Comparison of ENCODE assay signal across 9 mouse cellular contexts in genomic region chr1:22806626-22807096, GRCm38 (mm10). TPM values are rescaled to one million over a fixed set of nuclear protein-coding genes. Genes with fewer than 3 reads are reported as not detected.
A peak's percentile ranks its signal among the peaks of the same experiment; 100 is the strongest.
DNase-seq lines count a peak whose midpoint lies in the region; ATAC-seq and TF ChIP-seq lines count a peak whose summit lies in the region.
"Had no signal": no experiment of that assay in that cellular context is flagged by ENCODE, and none has a peak within 500 bp of the region (broad histone marks: within the 10 kb centered on the region; RNA-seq: fewer than 3 reads in every experiment).

No protein-coding gene starts in this region.

- H3K4me1 ChIP-seq in kidney, embryonic 16.5 days (ENCODE audit: insufficient read depth, low read length), result peaks cover 10% of the 10 kb centered on the region
- peaks cover 3% of the 10 kb centered on the region; the same call in 1 of the 2 replicates for H3K4me1 ChIP-seq in embryonic facial prominence, embryonic 11.5 days (ENCODE audit: control insufficient read depth, insufficient read depth, low read length)
- peaks cover 28% of the 10 kb centered on the region for H3K4me1 ChIP-seq in hindbrain, embryonic 12.5 days
- peaks cover 8% of the 10 kb centered on the region; the same call in 1 of the 2 replicates for H3K4me1 ChIP-seq in midbrain, postnatal 0 days (ENCODE audit: insufficient read depth, low read length)
- H3K4me1 ChIP-seq in thymus, adult 2 months (replicated peaks; ENCODE audit: control insufficient read depth, insufficient read depth, low read length), result no peaks in the 10 kb centered on the region

- H3K27ac ChIP-seq in kidney, embryonic 16.5 days (ENCODE audit: low read length), result no peak overlapping the region
- H3K27ac ChIP-seq in embryonic facial prominence, embryonic 11.5 days (replicated peaks; ENCODE audit: low read depth, low read length), result no peak overlapping the region
- H3K27ac ChIP-seq in hindbrain, embryonic 12.5 days, result peak overlapping the region; percentile 86; the same call in 1 of the 2 replicates
- H3K27ac ChIP-seq in midbrain, postnatal 0 days (ENCODE audit: low read depth, low read length), result peak overlapping the region; percentile 80
- no peak overlapping the region for H3K27ac ChIP-seq in thymus, adult 2 months (ENCODE audit: control insufficient read depth, insufficient read depth, low read length)

- peaks cover 21% of the 10 kb centered on the region for H3K27me3 ChIP-seq in kidney, embryonic 16.5 days (ENCODE audit: insufficient read depth, low read length)
- peaks cover 2% of the 10 kb centered on the region; the same call in 1 of the 2 replicates for H3K27me3 ChIP-seq in embryonic facial prominence, embryonic 11.5 days (ENCODE audit: control insufficient read depth, insufficient read depth, low read length)
- peaks cover 4% of the 10 kb centered on the region; the same call in 1 of the 2 replicates for H3K27me3 ChIP-seq in hindbrain, embryonic 12.5 days
- H3K27me3 ChIP-seq in midbrain, postnatal 0 days (ENCODE audit: insufficient read depth, low read length), result no peaks in the 10 kb centered on the region
- peaks cover 3% of the 10 kb centered on the region; the same call in 1 of the 2 replicates for H3K27me3 ChIP-seq in thymus, adult 2 months (ENCODE audit: control insufficient read depth, insufficient read depth, low read length)

- peak overlapping the region; percentile 69 for H3K4me3 ChIP-seq in kidney, embryonic 16.5 days (ENCODE audit: low read length)
- peak overlapping the region; percentile 67 for H3K4me3 ChIP-seq in embryonic facial prominence, embryonic 11.5 days (ENCODE audit: low read depth, low read length)
- peak overlapping the region; percentile 73 for H3K4me3 ChIP-seq in hindbrain, embryonic 12.5 days
- H3K4me3 ChIP-seq in midbrain, postnatal 0 days (ENCODE audit: low read depth, low read length), result peak overlapping the region; percentile 53
- H3K4me3 ChIP-seq in thymus, adult 2 months (ENCODE audit: control insufficient read depth, insufficient read depth, low read length), result no peak overlapping the region

- no peak for TF ChIP-seq POLR2A in thymus, adult 2 months (IDR thresholded peaks at IDR 0.05; ENCODE audit: control insufficient read depth, extremely low read depth, insufficient read depth, low read length, poor library complexity)

- no peak for DNase-seq in kidney, postnatal 4 days
- no peak for DNase-seq in embryonic facial prominence, embryonic 11.5 days (ENCODE audit: low spot score)
- peak; percentile 28 for DNase-seq in midbrain, postnatal 0 days (ENCODE audit: low spot score)
- DNase-seq in thymus, adult 2 months, result no peak
- no peak for DNase-seq in adrenal gland, postnatal 4 days (ENCODE audit: low spot score in 2 of 2)
- DNase-seq in frontal cortex, postnatal 14 days (ENCODE audit: low spot score in 2 of 2), result no peak

- no peak overlapping the region for H3K9ac ChIP-seq in kidney, embryonic 16.5 days (replicated peaks; ENCODE audit: low read length)
- peak overlapping the region; percentile 81; the same call in 1 of the 2 replicates for H3K9ac ChIP-seq in embryonic facial prominence, embryonic 11.5 days (replicated peaks; ENCODE audit: low read length)
- peak overlapping the region; percentile 91 for H3K9ac ChIP-seq in hindbrain, embryonic 12.5 days
- H3K9ac ChIP-seq in midbrain, postnatal 0 days (replicated peaks; ENCODE audit: low read length, poor library complexity, severe bottlenecking), result peak overlapping the region; percentile 92

- H3K4me2 ChIP-seq in kidney, embryonic 16.5 days (replicated peaks; ENCODE audit: low read depth, low read length), result peak overlapping the region; percentile 98
- H3K4me2 ChIP-seq in embryonic facial prominence, embryonic 11.5 days (ENCODE audit: low read depth, low read length), result peak overlapping the region; percentile 90; the same call in 1 of the 2 replicates
- H3K4me2 ChIP-seq in hindbrain, embryonic 12.5 days (replicated peaks), result peak overlapping the region; percentile 79
- peak overlapping the region; percentile 82 for H3K4me2 ChIP-seq in midbrain, postnatal 0 days (ENCODE audit: low read depth, low read length, poor library complexity, severe bottlenecking)

- TF ChIP-seq CTCF in midbrain, postnatal 0 days (IDR thresholded peaks at IDR 0.05), result no peak
- TF ChIP-seq CTCF in thymus, adult 2 months (IDR thresholded peaks at IDR 0.05; ENCODE audit: borderline replicate concordance, control insufficient read depth, extremely low read depth, insufficient read depth, low read length, poor library complexity), result no peak

- no peaks in the 10 kb centered on the region for H3K36me3 ChIP-seq in kidney, embryonic 16.5 days (ENCODE audit: insufficient read depth, low read length)
- H3K36me3 ChIP-seq in embryonic facial prominence, embryonic 11.5 days (replicated peaks; ENCODE audit: control insufficient read depth, insufficient read depth, low read depth, low read length), result no peaks in the 10 kb centered on the region
- no peaks in the 10 kb centered on the region for H3K36me3 ChIP-seq in hindbrain, embryonic 12.5 days
- no peaks in the 10 kb centered on the region for H3K36me3 ChIP-seq in midbrain, postnatal 0 days (ENCODE audit: insufficient read depth, low read length)
- H3K36me3 ChIP-seq in thymus, adult 2 months (ENCODE audit: control insufficient read depth, insufficient read depth, low read length), result no peaks in the 10 kb centered on the region

- 29% methylated on average over 8 of the region's 8 CpGs for WGBS in kidney, embryonic 16.5 days
- WGBS in embryonic facial prominence, embryonic 11.5 days, result 26% methylated on average over 8 of the region's 8 CpGs
- 24% methylated on average over 8 of the region's 8 CpGs for WGBS in hindbrain, embryonic 12.5 days
- WGBS in midbrain, postnatal 0 days, result 12% methylated on average over 8 of the region's 8 CpGs
- 39% methylated on average over 8 of the region's 8 CpGs for WGBS in thymus, adult 2 months

- no peaks in the 10 kb centered on the region for H3K9me3 ChIP-seq in kidney, embryonic 16.5 days (ENCODE audit: low read length)
- H3K9me3 ChIP-seq in embryonic facial prominence, embryonic 11.5 days (replicated peaks; ENCODE audit: control insufficient read depth, low read length), result no peaks in the 10 kb centered on the region
- H3K9me3 ChIP-seq in hindbrain, embryonic 12.5 days (replicated peaks), result no peaks in the 10 kb centered on the region
- H3K9me3 ChIP-seq in midbrain, postnatal 0 days (ENCODE audit: low read length), result no peaks in the 10 kb centered on the region

- no peak for ATAC-seq in kidney, embryonic 16.5 days (ENCODE audit: low FRiP score, low TSS enrichment)
- ATAC-seq in embryonic facial prominence, embryonic 11.5 days (replicated peaks; ENCODE audit: insufficient number of reproducible peaks, low FRiP score, low TSS enrichment, low read depth), result no peak
- no peak for ATAC-seq in hindbrain, embryonic 12.5 days (ENCODE audit: low FRiP score)
- no peak for ATAC-seq in midbrain, postnatal 0 days (ENCODE audit: low FRiP score)

RNA-seq across cellular contexts. Expression of gene Rims1, which starts 0.9 kb away (rescaled TPM):
- polyA plus RNA-seq in kidney, embryonic 16.5 days (2015; fragmentation: Nextera tagmentation; extraction: Ambion mirVana), result 0.59 and 1.6 TPM in 2 replicates
- polyA plus RNA-seq in embryonic facial prominence, embryonic 11.5 days (2014; fragmentation: Nextera tagmentation; extraction: Ambion mirVana), result 2.0 and 2.6 TPM in 2 replicates
- 8.8 and 8.9 TPM in 2 replicates for polyA plus RNA-seq in hindbrain, embryonic 12.5 days (2016; fragmentation: Nextera tagmentation; extraction: Ambion mirVana)
- total RNA-seq in midbrain, postnatal 0 days (2014; rRNA removed), result 65.5 and 76.5 TPM in 2 replicates
- 19.9 and 26.2 TPM in 2 replicates for polyA plus RNA-seq in midbrain, postnatal 0 days (2015; fragmentation: Nextera tagmentation; extraction: Ambion mirVana)
- polyA plus RNA-seq in thymus, adult 2 months (2012; rRNA removed), result not detected in 2 replicates
- total RNA-seq in adrenal gland, postnatal 4 days (2021), result 1 to 10 TPM; 1.4 to 2.1 TPM
- polyA plus RNA-seq: liver, adult 2 months had no signal

Comparison
In these comparisons a context has a peak if more than half of its experiments do, and no peak if none do; other contexts are left out.
1. H3K27ac ChIP-seq: peak in hindbrain, embryonic 12.5 days (single experiment) and midbrain, postnatal 0 days (single experiment); none in kidney, embryonic 16.5 days (single experiment), embryonic facial prominence, embryonic 11.5 days (single experiment) and thymus, adult 2 months (single experiment).
2. Peak in every context shown above with its lines, with median percentiles within 50 percentile points of each other: H3K4me2 ChIP-seq.